Mouse (Mus musculus) intestine, embryonic 16.5 days (tissue): ENCODE measurements around the gene Nlgn1. TPM values are rescaled to one million over a fixed set of nuclear protein-coding genes. Genes with fewer than 3 reads are reported as not detected.

Source experiments
- ATAC-seq: fragments of 200-750 bp; cut with Nextera tagmentation; 2 replicates; pipeline ENCODE4 v1.8.0; 2017; ENCODE audit warnings: moderate TSS enrichment, moderate library complexity
- H3K27ac ChIP-seq: fragments of 300-500 bp; sonication (generic); 2 replicates; pipeline ENCODE4 v1.5.1; 2014; ENCODE audit warnings: mild to moderate bottlenecking, low read length
- H3K27me3 ChIP-seq: fragments of 300-500 bp; sonication (generic); replicated peaks from 2 replicates; pipeline ENCODE4 v1.6.1; 2014; ENCODE audit warnings: low read length, control low read depth, mixed read lengths; ENCODE audit not compliant: control insufficient read depth, insufficient read depth
- H3K36me3 ChIP-seq: fragments of 300-500 bp; sonication (generic); 2 replicates; pipeline ENCODE4 v1.6.1; 2014; ENCODE audit warnings: low read length, control low read depth; ENCODE audit not compliant: control insufficient read depth, insufficient read depth
- H3K4me1 ChIP-seq: fragments of 300-500 bp; sonication (generic); 2 replicates; pipeline ENCODE4 v1.6.1; 2014; ENCODE audit warnings: low read length, control low read depth, mixed read lengths; ENCODE audit not compliant: control insufficient read depth, insufficient read depth
- H3K4me2 ChIP-seq: fragments of 300-500 bp; sonication (generic); 2 replicates; pipeline ENCODE4 v1.6.1; 2014; ENCODE audit warnings: low read depth, low read length, control low read depth
- H3K4me3 ChIP-seq: fragments of 300-500 bp; sonication (generic); 2 replicates; pipeline ENCODE4 v1.5.1; 2014; ENCODE audit warnings: mild to moderate bottlenecking, low read length
- H3K9ac ChIP-seq: fragments of 300-500 bp; sonication (generic); 2 replicates; pipeline ENCODE4 v1.6.1; 2014; ENCODE audit warnings: low read depth, low read length
- H3K9me3 ChIP-seq: fragments of 300-500 bp; sonication (generic); 2 replicates; pipeline ENCODE4 v1.6.1; 2016; ENCODE audit warnings: low read length, control low read depth; ENCODE audit not compliant: control insufficient read depth
- WGBS: fragments of 180-500 bp; shearing (Covaris S2); extraction: QIAGEN DNeasy Blood & Tissue Kit; methylation state at CpG from one replicate; pipeline ENCODE4 v1.1.7; 2014; 5-methylcytosine and 5-hydroxymethylcytosine counted together
- polyA plus RNA-seq: library from polyadenylated mRNA; unstranded; fragments of >200 nt; fragmentation: Nextera tagmentation; extraction: Ambion mirVana; gene quantifications from 2 replicates; pipeline ENCODE4 v1.2.1, GENCODE M21; 2015

Gene Nlgn1
- polyA plus RNA-seq, 1 experiment from 2014 or later = 1.6 TPM

DNA sequence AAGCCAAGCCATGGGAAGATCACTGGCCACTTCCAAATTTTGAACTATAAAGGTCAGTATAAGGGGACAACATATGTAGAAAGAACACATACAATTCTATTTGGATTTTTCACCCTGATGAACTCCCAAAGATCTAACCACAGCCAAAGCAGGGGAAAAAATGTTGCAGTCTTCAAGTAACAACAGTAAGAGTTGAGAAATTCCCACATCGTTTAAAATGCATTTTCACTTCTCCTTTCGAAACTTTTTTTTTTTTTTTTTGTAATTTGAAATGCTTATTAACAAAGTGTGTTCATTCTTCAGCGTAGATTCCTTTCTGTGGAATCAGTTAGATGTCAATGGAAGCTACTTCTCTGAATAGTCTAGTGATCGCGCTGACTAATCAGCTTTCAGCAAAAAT lies 610.8 kb downstream of the Nlgn1 start:
- no peak for ATAC-seq
- no peaks in the 10 kb centered on the region for H3K9me3 ChIP-seq
- no peak overlapping the region for H3K9ac ChIP-seq
- H3K27me3 ChIP-seq = no peaks in the 10 kb centered on the region
- H3K4me3 ChIP-seq = no peak overlapping the region
- H3K27ac ChIP-seq = no peak overlapping the region
- H3K4me1 ChIP-seq = no peaks in the 10 kb centered on the region
- WGBS = 82% methylated on average over 5 of the region's 5 CpGs
- H3K4me2 ChIP-seq = no peak overlapping the region
- H3K36me3 ChIP-seq = no peaks in the 10 kb centered on the region

DNA sequence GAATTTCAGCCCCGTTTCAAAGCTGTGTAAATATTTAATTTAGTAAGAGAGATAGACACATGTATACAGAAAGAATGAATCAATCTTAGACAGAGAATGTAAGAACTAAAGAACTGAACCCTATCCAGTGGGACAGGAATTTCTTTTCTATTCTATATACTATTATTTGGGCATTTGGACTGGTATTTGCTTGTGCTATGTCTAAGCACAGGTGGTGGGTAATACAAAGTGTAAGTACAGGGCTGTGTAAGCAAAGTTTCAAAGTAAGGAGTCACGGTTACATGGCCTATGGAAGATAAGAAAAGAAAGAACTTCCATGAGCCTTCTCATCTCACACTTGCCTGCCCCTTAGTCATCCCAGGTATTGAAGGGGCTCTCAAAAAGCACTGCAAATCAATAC lies 624.9 kb downstream of the Nlgn1 start:
- no peaks in the 10 kb centered on the region for H3K36me3 ChIP-seq
- no peak for ATAC-seq
- no peaks in the 10 kb centered on the region for H3K9me3 ChIP-seq
- WGBS = 43% methylated on average over 2 of the region's 2 CpGs
- no peak overlapping the region for H3K4me2 ChIP-seq
- H3K27me3 ChIP-seq = no peaks in the 10 kb centered on the region
- no peaks in the 10 kb centered on the region for H3K4me1 ChIP-seq
- H3K27ac ChIP-seq = no peak overlapping the region
- H3K9ac ChIP-seq = no peak overlapping the region
- no peak overlapping the region for H3K4me3 ChIP-seq

DNA sequence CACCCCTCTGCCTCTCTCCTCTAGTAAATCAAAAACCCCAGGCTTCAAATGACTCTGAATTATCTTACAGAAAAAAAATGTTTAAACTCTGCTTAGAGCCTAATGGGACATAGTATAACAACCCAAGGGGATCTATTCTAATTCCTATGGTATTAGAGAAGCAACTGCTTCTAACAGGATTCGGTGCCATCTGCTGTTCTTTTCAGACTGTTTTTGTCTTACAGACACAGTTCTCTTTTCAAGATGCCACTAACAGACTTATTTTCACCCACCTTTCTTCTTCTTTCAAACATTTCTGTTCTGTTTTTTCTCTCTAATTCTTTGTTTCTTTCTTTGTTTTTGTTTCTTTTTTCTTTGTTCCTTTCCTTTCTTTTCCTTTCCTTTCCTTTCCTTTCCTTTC lies 635.0 kb downstream of the Nlgn1 start:
- H3K4me3 ChIP-seq = no peak overlapping the region
- H3K36me3 ChIP-seq = no peaks in the 10 kb centered on the region
- no peak for ATAC-seq
- H3K9me3 ChIP-seq = no peaks in the 10 kb centered on the region
- no peaks in the 10 kb centered on the region for H3K4me1 ChIP-seq
- no peak overlapping the region for H3K27ac ChIP-seq
- H3K27me3 ChIP-seq = no peaks in the 10 kb centered on the region
- no peak overlapping the region for H3K4me2 ChIP-seq
- 73% methylated on average over 1 of the region's 1 CpGs for WGBS
- H3K9ac ChIP-seq = no peak overlapping the region

- no peaks in the 10 kb centered on the region for H3K4me1 ChIP-seq
- H3K27ac ChIP-seq = no peak overlapping the region
- H3K36me3 ChIP-seq = no peaks in the 10 kb centered on the region
- 75% methylated on average over 6 of the region's 6 CpGs for WGBS
- H3K9ac ChIP-seq = no peak overlapping the region
- no peak for ATAC-seq
- H3K4me3 ChIP-seq = no peak overlapping the region
- no peak overlapping the region for H3K4me2 ChIP-seq
- H3K9me3 ChIP-seq = no peaks in the 10 kb centered on the region
- H3K27me3 ChIP-seq = no peaks in the 10 kb centered on the region
Observed at GRCm38 (mm10) chr3:25688789-25689464, 643.3 kb downstream of the Nlgn1 start.

- Histone ChIP-seq H3K27me3 (no peaks in the 10 kb centered on the region), H3K27ac (no peak overlapping the region), H3K4me3 (no peak overlapping the region), H3K4me2 (no peak overlapping the region), H3K4me1 (no peaks in the 10 kb centered on the region), H3K9ac (no peak overlapping the region), H3K9me3 (no peaks in the 10 kb centered on the region), H3K36me3 (no peaks in the 10 kb centered on the region)
- ATAC-seq = no peak
- 95% methylated on average over 2 of the region's 2 CpGs for WGBS
Observed at GRCm38 (mm10) chr3:25683696-25684095, 648.6 kb downstream of the Nlgn1 start.

DNA sequence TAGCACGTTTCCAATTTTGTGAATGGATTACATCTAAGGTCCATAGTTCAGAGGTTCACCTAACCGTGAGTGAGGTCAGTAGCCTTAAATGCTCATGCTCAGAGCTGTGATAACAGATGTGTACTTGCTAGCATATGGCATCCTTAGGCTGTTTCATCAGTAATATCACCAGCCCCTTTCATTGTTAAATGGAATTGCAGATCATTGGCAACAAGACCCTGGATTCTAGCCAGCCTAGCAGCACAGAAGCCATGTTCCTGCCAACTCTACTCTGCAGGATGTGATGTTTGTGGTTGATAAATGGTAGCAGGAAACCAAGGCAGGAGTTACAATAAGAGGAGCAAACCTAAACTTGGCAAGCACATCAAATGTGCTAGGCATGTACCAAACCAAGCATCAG lies 652.9 kb downstream of the Nlgn1 start:
- H3K9me3 ChIP-seq = no peaks in the 10 kb centered on the region
- no peak overlapping the region for H3K27ac ChIP-seq
- ATAC-seq = no peak
- no peak overlapping the region for H3K4me2 ChIP-seq
- H3K27me3 ChIP-seq = no peaks in the 10 kb centered on the region
- H3K4me3 ChIP-seq = no peak overlapping the region
- WGBS = 70% methylated on average over 2 of the region's 2 CpGs
- H3K9ac ChIP-seq = no peak overlapping the region
- H3K36me3 ChIP-seq = no peaks in the 10 kb centered on the region
- no peaks in the 10 kb centered on the region for H3K4me1 ChIP-seq

DNA sequence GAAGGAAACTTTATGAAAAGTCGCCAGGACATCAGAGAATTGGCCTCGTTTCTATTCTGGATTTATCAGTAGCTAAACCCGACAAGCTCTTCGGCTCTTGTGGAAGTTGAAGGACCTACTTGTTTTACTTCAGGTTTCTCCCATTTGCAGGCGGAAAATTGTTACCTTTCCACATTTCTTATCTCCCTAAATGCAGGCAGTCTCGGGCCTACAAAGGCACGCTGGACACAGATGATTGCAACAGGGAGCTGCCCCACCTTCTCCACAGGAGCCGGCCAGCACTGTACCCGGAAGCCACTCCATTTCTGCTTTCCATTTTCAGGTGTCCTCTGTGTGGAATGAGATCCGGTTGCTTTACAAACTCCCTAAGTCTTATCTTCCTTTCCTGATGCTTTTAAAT lies 656.4 kb downstream of the Nlgn1 start:
- Histone ChIP-seq H3K27ac (no peak overlapping the region), H3K27me3 (no peaks in the 10 kb centered on the region), H3K9ac (no peak overlapping the region), H3K36me3 (no peaks in the 10 kb centered on the region), H3K4me1 (no peaks in the 10 kb centered on the region), H3K9me3 (no peaks in the 10 kb centered on the region), H3K4me3 (no peak overlapping the region), H3K4me2 (no peak overlapping the region)
- ATAC-seq = no peak
- 79% methylated on average over 10 of the region's 10 CpGs for WGBS

DNA sequence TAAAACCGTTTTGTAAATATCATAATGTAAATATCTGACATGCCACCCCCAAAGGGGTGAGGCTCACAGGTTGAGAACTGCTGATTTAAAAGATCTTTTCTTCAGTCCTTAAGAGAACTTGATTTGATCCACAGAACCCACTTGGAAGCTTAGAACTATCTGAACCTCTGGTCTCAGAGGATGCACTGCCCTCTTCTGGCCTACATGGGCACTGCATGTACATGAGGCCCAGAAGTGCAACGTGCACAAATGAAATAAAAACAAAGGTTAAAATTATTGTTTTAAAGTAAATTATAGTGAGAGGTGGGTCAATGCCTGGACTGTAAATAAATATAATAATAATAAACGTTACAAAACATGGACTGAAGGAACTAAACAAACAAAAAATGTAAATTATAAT lies 657.2 kb downstream of the Nlgn1 start:
- Histone ChIP-seq H3K27ac (no peak overlapping the region), H3K4me2 (no peak overlapping the region), H3K4me3 (no peak overlapping the region), H3K27me3 (no peaks in the 10 kb centered on the region), H3K9ac (no peak overlapping the region), H3K36me3 (no peaks in the 10 kb centered on the region), H3K4me1 (no peaks in the 10 kb centered on the region), H3K9me3 (no peaks in the 10 kb centered on the region)
- ATAC-seq = no peak
- 56% methylated on average over 3 of the region's 3 CpGs for WGBS

- Histone ChIP-seq H3K9me3 (no peaks in the 10 kb centered on the region), H3K4me1 (no peaks in the 10 kb centered on the region), H3K4me2 (no peak overlapping the region), H3K27ac (no peak overlapping the region), H3K9ac (no peak overlapping the region), H3K4me3 (no peak overlapping the region), H3K36me3 (no peaks in the 10 kb centered on the region), H3K27me3 (no peaks in the 10 kb centered on the region)
- no peak for ATAC-seq
- 47% methylated on average over 5 of the region's 5 CpGs for WGBS
Observed at GRCm38 (mm10) chr3:25673408-25673807, 658.9 kb downstream of the Nlgn1 start.

DNA sequence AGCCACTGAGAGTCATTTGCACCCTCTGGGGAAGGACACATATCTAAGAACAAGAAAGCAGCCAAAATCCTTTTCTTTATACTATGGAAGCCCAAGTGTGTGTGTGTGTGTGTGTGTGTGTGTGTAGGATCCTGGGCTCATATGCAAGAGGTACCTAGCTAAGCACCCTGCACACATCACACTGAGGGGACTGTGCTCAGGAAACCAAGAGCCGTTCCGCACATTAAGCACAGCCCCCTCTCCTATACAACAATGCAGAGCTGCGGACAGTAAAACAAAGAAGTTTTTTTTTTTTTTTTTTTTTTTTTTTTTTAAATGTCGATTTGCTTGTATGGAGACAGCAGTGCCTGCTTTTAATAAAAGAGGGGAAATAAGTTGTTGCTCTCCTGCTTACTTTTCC lies 659.5 kb downstream of the Nlgn1 start:
- no peak for ATAC-seq
- no peaks in the 10 kb centered on the region for H3K27me3 ChIP-seq
- H3K9me3 ChIP-seq = no peaks in the 10 kb centered on the region
- no peaks in the 10 kb centered on the region for H3K36me3 ChIP-seq
- H3K27ac ChIP-seq = no peak overlapping the region
- H3K4me2 ChIP-seq = no peak overlapping the region
- H3K4me1 ChIP-seq = no peaks in the 10 kb centered on the region
- no peak overlapping the region for H3K9ac ChIP-seq
- WGBS = 86% methylated on average over 4 of the region's 4 CpGs
- no peak overlapping the region for H3K4me3 ChIP-seq
